Mouse (Mus musculus): ENCODE measurements around the gene Slc35f1.

GRCm38 (mm10) chr10:53006229-53007190 is 316.2 kb downstream of the Slc35f1 start:
- TF ChIP-seq CTCF (IDR thresholded peaks at IDR 0.05) (no peak), POLR2A (IDR thresholded peaks at IDR 0.05; ENCODE audit: insufficient read depth, low read depth, low read length) (no peak), EP300 (IDR thresholded peaks at IDR 0.05; ENCODE audit: insufficient read depth, low read depth, low read length) (no peak)

Measured in heart, adult 2 months (tissue).